Mouse (Mus musculus): Measurements from ENCODE around the gene Ggn. TPM values are rescaled to one million over a fixed set of nuclear protein-coding genes. Genes with fewer than 3 reads are reported as not detected.
A peak's percentile ranks its signal among the peaks of the same experiment; 100 is the strongest.

Ggn gene
- polyA plus RNA-seq, 1 experiment from 2014 or later: 0.51 TPM

- H3K27me3 ChIP-seq: peaks cover 26% of the 10 kb centered on the region
- H3K4me2 ChIP-seq: no peak overlapping the region
- H3K9ac ChIP-seq: no peak overlapping the region
- H3K36me3 ChIP-seq: 0 out of 2 replicates have a peak, but pooled peaks cover 7% of the 10 kb centered on the region
- ATAC-seq (ENCODE audit: insufficient number of reproducible peaks, insufficient read depth, low FRiP score, low TSS enrichment, low read depth): no peak
- no peak overlapping the region for H3K4me3 ChIP-seq
- H3K9me3 ChIP-seq: no peaks in the 10 kb centered on the region
- H3K27ac ChIP-seq: no peak overlapping the region
- peaks cover 13% of the 10 kb centered on the region for H3K4me1 ChIP-seq
- 17% methylated on average over 9 of the region's 9 CpGs for WGBS
Observed at GRCm38 (mm10) chr7:29162750-29163525, 7.1 kb upstream of the Ggn start.

GRCm38 (mm10) chr7:29167656-29168055 lies 2.4 kb upstream of the Ggn start:
- H3K27ac ChIP-seq: no peak overlapping the region
- H3K36me3 ChIP-seq: peaks cover 1% of the 10 kb centered on the region; the same call in 1 of the 2 replicates
- peaks cover 28% of the 10 kb centered on the region for H3K27me3 ChIP-seq
- WGBS: 17% methylated on average over 19 of the region's 19 CpGs
- peak overlapping the region; percentile 76 for H3K9ac ChIP-seq
- H3K4me2 ChIP-seq: peak overlapping the region; percentile 88
- ATAC-seq (ENCODE audit: insufficient number of reproducible peaks, insufficient read depth, low FRiP score, low TSS enrichment, low read depth): no peak
- H3K4me3 ChIP-seq: peak overlapping the region; percentile 68
- H3K4me1 ChIP-seq: peaks cover 47% of the 10 kb centered on the region
- no peaks in the 10 kb centered on the region for H3K9me3 ChIP-seq

GRCm38 (mm10) chr7:29168121-29168695 lies 1.8 kb upstream of the Ggn start:
- H3K36me3 ChIP-seq: peaks cover 7% of the 10 kb centered on the region
- H3K9me3 ChIP-seq: no peaks in the 10 kb centered on the region
- peak overlapping the region; percentile 88 for H3K4me2 ChIP-seq
- ATAC-seq (ENCODE audit: insufficient number of reproducible peaks, insufficient read depth, low FRiP score, low TSS enrichment, low read depth): no peak
- peaks cover 34% of the 10 kb centered on the region for H3K27me3 ChIP-seq
- H3K4me1 ChIP-seq: peaks cover 42% of the 10 kb centered on the region
- 4% methylated on average over 10 of the region's 10 CpGs for WGBS
- H3K4me3 ChIP-seq: peak overlapping the region; percentile 68
- H3K9ac ChIP-seq: peak overlapping the region; percentile 76
- H3K27ac ChIP-seq: peak overlapping the region; percentile 69; the same call in 1 of the 2 replicates

- no peak for ATAC-seq (ENCODE audit: insufficient number of reproducible peaks, insufficient read depth, low FRiP score, low TSS enrichment, low read depth)
- Histone ChIP-seq H3K9ac (peak overlapping the region; percentile 76), H3K4me1 (peaks cover 41% of the 10 kb centered on the region), H3K9me3 (no peaks in the 10 kb centered on the region), H3K27me3 (peaks cover 40% of the 10 kb centered on the region), H3K4me2 (peak overlapping the region; percentile 88), H3K27ac (peak overlapping the region; percentile 69), H3K4me3 (peak overlapping the region; percentile 68), H3K36me3 (peaks cover 13% of the 10 kb centered on the region)
- 2% methylated on average over 14 of the region's 14 CpGs for WGBS
Observed at GRCm38 (mm10) chr7:29168791-29169230, 1.2 kb upstream of the Ggn start.

GRCm38 (mm10) chr7:29169231-29170065 lies 562 bp upstream of the Ggn start:
- Histone ChIP-seq H3K27me3 (peaks cover 46% of the 10 kb centered on the region), H3K4me2 (peak overlapping the region; percentile 88), H3K9me3 (no peaks in the 10 kb centered on the region), H3K4me3 (peak overlapping the region; percentile 68), H3K4me1 (peaks cover 41% of the 10 kb centered on the region), H3K27ac (peak overlapping the region; percentile 69), H3K36me3 (peaks cover 19% of the 10 kb centered on the region), H3K9ac (peak overlapping the region; percentile 76)
- ATAC-seq (ENCODE audit: insufficient number of reproducible peaks, insufficient read depth, low FRiP score, low TSS enrichment, low read depth): peak; percentile 70
- under 1% methylated on average over 25 of the region's 39 CpGs for WGBS

GRCm38 (mm10) chr7:29170755-29171561 lies 948 bp downstream of the Ggn start:
- peaks cover 53% of the 10 kb centered on the region for H3K27me3 ChIP-seq

GRCm38 (mm10) chr7:29171562-29172097 lies 1.6 kb downstream of the Ggn start:
- H3K4me1 ChIP-seq: peaks cover 41% of the 10 kb centered on the region
- peak overlapping the region; percentile 88 for H3K4me2 ChIP-seq
- H3K4me3 ChIP-seq: peak overlapping the region; percentile 68
- peaks cover 53% of the 10 kb centered on the region for H3K27me3 ChIP-seq
- WGBS: 6% methylated on average over 34 of the region's 34 CpGs
- no peaks in the 10 kb centered on the region for H3K9me3 ChIP-seq
- ATAC-seq (ENCODE audit: insufficient number of reproducible peaks, insufficient read depth, low FRiP score, low TSS enrichment, low read depth): no peak
- H3K27ac ChIP-seq: no peak overlapping the region
- peaks cover 41% of the 10 kb centered on the region for H3K36me3 ChIP-seq
- H3K9ac ChIP-seq: peak overlapping the region; percentile 76

More at GRCm38 (mm10) chr7:29170755-29171561, 948 bp downstream of the Ggn start:
- Histone ChIP-seq H3K36me3 (peaks cover 34% of the 10 kb centered on the region), H3K4me1 (peaks cover 41% of the 10 kb centered on the region), H3K27ac (0 out of 2 replicates have a peak overlapping the region, but pooled peaks have one; percentile 69), H3K9ac (peak overlapping the region; percentile 76), H3K9me3 (no peaks in the 10 kb centered on the region), H3K4me3 (peak overlapping the region; percentile 68), H3K4me2 (peak overlapping the region; percentile 88)
- no peak for ATAC-seq (ENCODE audit: insufficient number of reproducible peaks, insufficient read depth, low FRiP score, low TSS enrichment, low read depth)
- WGBS: 1% methylated on average over 43 of the region's 43 CpGs

- Histone ChIP-seq H3K4me3 (peak overlapping the region; percentile 68; the same call in 1 of the 2 replicates), H3K36me3 (peaks cover 46% of the 10 kb centered on the region), H3K9me3 (no peaks in the 10 kb centered on the region), H3K27me3 (peaks cover 53% of the 10 kb centered on the region), H3K9ac (no peak overlapping the region), H3K4me1 (peaks cover 41% of the 10 kb centered on the region), H3K4me2 (peak overlapping the region; percentile 88; the same call in 1 of the 2 replicates), H3K27ac (no peak overlapping the region)
- 36% methylated on average over 32 of the region's 32 CpGs for WGBS
- ATAC-seq (ENCODE audit: insufficient number of reproducible peaks, insufficient read depth, low FRiP score, low TSS enrichment, low read depth): no peak
Observed at GRCm38 (mm10) chr7:29172390-29173016, 2.5 kb downstream of the Ggn start.

GRCm38 (mm10) chr7:29178106-29178505 lies 8.1 kb downstream of the Ggn start:
- Histone ChIP-seq H3K4me1 (peaks cover 16% of the 10 kb centered on the region), H3K36me3 (peaks cover 40% of the 10 kb centered on the region), H3K4me3 (no peak overlapping the region), H3K9me3 (no peaks in the 10 kb centered on the region), H3K4me2 (no peak overlapping the region), H3K9ac (no peak overlapping the region), H3K27ac (no peak overlapping the region), H3K27me3 (peaks cover 21% of the 10 kb centered on the region)
- ATAC-seq (ENCODE audit: insufficient number of reproducible peaks, insufficient read depth, low FRiP score, low TSS enrichment, low read depth): no peak
- WGBS: 93% methylated on average over 4 of the region's 4 CpGs

- Histone ChIP-seq H3K36me3 (peaks cover 28% of the 10 kb centered on the region), H3K27ac (no peak overlapping the region), H3K9ac (peak overlapping the region; percentile 81), H3K4me3 (peak overlapping the region; percentile 60), H3K4me2 (peak overlapping the region; percentile 74), H3K27me3 (peaks cover 9% of the 10 kb centered on the region), H3K9me3 (no peaks in the 10 kb centered on the region), H3K4me1 (peaks cover 16% of the 10 kb centered on the region)
- 39% methylated on average over 7 of the region's 7 CpGs for WGBS
- ATAC-seq (ENCODE audit: insufficient number of reproducible peaks, insufficient read depth, low FRiP score, low TSS enrichment, low read depth): no peak
Observed at GRCm38 (mm10) chr7:29179323-29179722, 9.3 kb downstream of the Ggn start.
